Mouse (Mus musculus) cortical plate, adult 2 months (tissue): ENCODE measurements around the gene Dtnb.

Source experiments
- CTCF ChIP-seq: fragments of 200-500 bp; IDR thresholded peaks from 2 replicates; pipeline ENCODE4 v1.5.1; 2011; ENCODE audit warnings: mild to moderate bottlenecking, control low read depth, low read length; ENCODE audit not compliant: insufficient read depth; ENCODE audit errors: extremely low read depth
- POLR2A ChIP-seq: fragments of 200-500 bp; IDR thresholded peaks from 2 replicates; pipeline ENCODE4 v1.6.1; 2011; ENCODE audit warnings: mild to moderate bottlenecking, low read length, control low read depth; ENCODE audit not compliant: insufficient read depth; ENCODE audit errors: extremely low read depth

- TF ChIP-seq CTCF: no peak
- TF ChIP-seq POLR2A: no peak
These were observed 34.1 kb upstream of the Dtnb start for GRCm38 (mm10) chr12:3538036-3538435.
